Mouse (Mus musculus) liver, embryonic 14.5 days (tissue): ENCODE measurements around the gene Aamp.

ENCODE experiments used
- CTCF ChIP-seq: IDR thresholded peaks from 2 replicates; pipeline ENCODE4 v1.5.1; 2016; ENCODE audit warnings: antibody characterized with exemption, low read depth, control low read depth
- EP300 ChIP-seq: IDR thresholded peaks from 2 replicates; pipeline ENCODE4 v1.6.1; 2016; ENCODE audit warnings: antibody characterized with exemption, low read depth

DNA sequence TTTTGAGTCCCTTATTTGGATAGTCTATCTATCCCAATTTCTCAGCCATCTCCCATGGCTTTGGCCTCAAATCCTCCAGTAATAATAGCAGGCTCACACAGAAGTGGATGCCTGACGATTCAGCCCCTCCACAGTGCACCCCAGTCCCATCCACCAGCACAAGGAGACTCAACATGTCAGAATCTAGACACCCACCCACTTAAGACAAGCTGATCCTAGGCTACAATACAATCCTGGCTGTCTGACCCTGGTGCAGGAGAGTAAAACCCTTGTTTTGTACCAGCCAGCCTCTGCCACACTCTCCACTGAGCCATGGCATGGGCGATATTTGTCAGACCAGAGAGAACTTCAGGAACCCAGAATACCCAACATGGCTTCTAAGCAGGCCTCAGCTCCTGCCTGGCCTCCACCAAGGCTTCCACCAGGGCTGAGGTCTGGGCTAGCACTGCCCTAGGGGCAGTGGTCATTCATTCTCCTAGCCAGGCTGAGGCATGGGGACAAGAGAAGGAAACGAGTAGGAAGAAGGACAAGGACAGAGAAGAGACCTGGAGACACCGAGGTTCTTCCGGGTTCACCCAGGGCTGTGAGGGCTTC lies 13.7 kb upstream of the Aamp start:
- TF ChIP-seq CTCF (no peak), EP300 (no peak)
